Mouse (Mus musculus) c-Kit-negative CD71-positive TER-119-positive erythroid progenitor cells, embryonic 14.5 days (primary cell): Measurements from ENCODE around the gene Brpf1.

ENCODE experiments used
- DNase-seq: peaks from one replicate; pipeline ENCODE4 v3.0.0-alpha.2; 2013; ENCODE audit warnings: low read depth, low spot score

Brpf1 gene

GRCm38 (mm10) chr6:113306986-113307349 is at the start of gene Brpf1:
Gene Brpf1, plus strand, starts transcription at chr6:113307137.
- no peak for DNase-seq

GRCm38 (mm10) chr6:113261174-113261858 is 45.6 kb upstream of the Brpf1 start:
- DNase-seq = no peak

GRCm38 (mm10) chr6:113263531-113263930 is 43.4 kb upstream of the Brpf1 start:
- no peak for DNase-seq

GRCm38 (mm10) chr6:113264429-113264828 is 42.5 kb upstream of the Brpf1 start:
- no peak for DNase-seq

GRCm38 (mm10) chr6:113266996-113267655 is 39.8 kb upstream of the Brpf1 start:
- DNase-seq = no peak

- no peak for DNase-seq
Observed at GRCm38 (mm10) chr6:113267988-113268387, 38.9 kb upstream of the Brpf1 start.

- no peak for DNase-seq
Observed at GRCm38 (mm10) chr6:113272365-113272764, 34.6 kb upstream of the Brpf1 start.

- no peak for DNase-seq
Observed at GRCm38 (mm10) chr6:113276846-113277245, 30.1 kb upstream of the Brpf1 start.

GRCm38 (mm10) chr6:113281676-113282075 is 25.3 kb upstream of the Brpf1 start:
- no peak for DNase-seq

GRCm38 (mm10) chr6:113282101-113282802 is 24.7 kb upstream of the Brpf1 start, which contains the start of gene Cpne9:
Gene Cpne9, plus strand, starts transcription at chr6:113282307.
- no peak for DNase-seq

GRCm38 (mm10) chr6:113282969-113283368 is 24.0 kb upstream of the Brpf1 start:
- no peak for DNase-seq

- no peak for DNase-seq
Observed at GRCm38 (mm10) chr6:113283500-113283899, 23.4 kb upstream of the Brpf1 start.

GRCm38 (mm10) chr6:113284931-113285330 is 22.0 kb upstream of the Brpf1 start:
- DNase-seq = no peak

GRCm38 (mm10) chr6:113286316-113286715 is 20.6 kb upstream of the Brpf1 start:
- DNase-seq = no peak

- no peak for DNase-seq
Observed at GRCm38 (mm10) chr6:113287236-113287635, 19.7 kb upstream of the Brpf1 start.

GRCm38 (mm10) chr6:113289346-113289745 is 17.6 kb upstream of the Brpf1 start:
- DNase-seq = no peak

GRCm38 (mm10) chr6:113290346-113290745 is 16.6 kb upstream of the Brpf1 start:
- no peak for DNase-seq

- DNase-seq = no peak
Observed at GRCm38 (mm10) chr6:113292938-113293337, 14.0 kb upstream of the Brpf1 start.

- no peak for DNase-seq
Observed at GRCm38 (mm10) chr6:113296046-113296445, 10.9 kb upstream of the Brpf1 start.

- no peak for DNase-seq
Observed at GRCm38 (mm10) chr6:113296639-113297038, 10.3 kb upstream of the Brpf1 start.

- DNase-seq = no peak
Observed at GRCm38 (mm10) chr6:113301350-113301749, 5.6 kb upstream of the Brpf1 start.

- DNase-seq = no peak
Observed at GRCm38 (mm10) chr6:113302258-113302657, 4.7 kb upstream of the Brpf1 start.
